Mouse (Mus musculus) neural tube, embryonic 15.5 days (tissue): ENCODE measurements around the gene Olfr394. TPM values are rescaled to one million over a fixed set of nuclear protein-coding genes. Genes with fewer than 3 reads are reported as not detected.
"Not testable (repeated sequence)": the region's sequence is repeated elsewhere in the genome, so short reads cannot be mapped to it uniquely, and the experiment has no call there.

Experiments used
- ATAC-seq: fragments of 200-750 bp; cut with Nextera tagmentation; 2 replicates; pipeline ENCODE4 v1.8.0; 2017; ENCODE audit warnings: mild to moderate bottlenecking, moderate TSS enrichment, moderate library complexity; ENCODE audit not compliant: low FRiP score
- H3K27ac ChIP-seq: fragments of 300-500 bp; sonication (generic); replicated peaks from 2 replicates; pipeline ENCODE4 v1.5.1; 2015; ENCODE audit warnings: mild to moderate bottlenecking, inconsistent platforms
- H3K27me3 ChIP-seq: fragments of 300-500 bp; sonication (generic); replicated peaks from 2 replicates; pipeline ENCODE4 v1.6.1; 2015; ENCODE audit warnings: inconsistent platforms
- H3K36me3 ChIP-seq: fragments of 300-500 bp; sonication (generic); 2 replicates; pipeline ENCODE4 v1.6.1; 2015; ENCODE audit warnings: inconsistent platforms
- H3K4me1 ChIP-seq: fragments of 300-500 bp; sonication (generic); 2 replicates; pipeline ENCODE4 v1.6.1; 2015; ENCODE audit warnings: inconsistent platforms
- H3K4me2 ChIP-seq: fragments of 300-500 bp; sonication (generic); 2 replicates; pipeline ENCODE4 v1.6.1; 2015; ENCODE audit warnings: inconsistent platforms, mild to moderate bottlenecking, moderate library complexity
- H3K4me3 ChIP-seq: fragments of 300-500 bp; sonication (generic); replicated peaks from 2 replicates; pipeline ENCODE4 v1.5.1; 2015; ENCODE audit warnings: mild to moderate bottlenecking, inconsistent platforms
- H3K9ac ChIP-seq: fragments of 300-500 bp; sonication (generic); replicated peaks from 2 replicates; pipeline ENCODE4 v1.6.1; 2015; ENCODE audit warnings: mild to moderate bottlenecking, inconsistent platforms
- H3K9me3 ChIP-seq: fragments of 300-500 bp; sonication (generic); replicated peaks from 2 replicates; pipeline ENCODE4 v1.6.1; 2016; ENCODE audit warnings: inconsistent platforms
- WGBS: fragments of 180-500 bp; shearing (Covaris S2); methylation state at CpG from one replicate; pipeline ENCODE4 v1.1.7; 2015; ENCODE audit warnings: mixed read lengths; 5-methylcytosine and 5-hydroxymethylcytosine counted together
- polyA plus RNA-seq: library from polyadenylated mRNA; unstranded; fragments of >200 nt; fragmentation: Nextera tagmentation; extraction: Ambion mirVana; gene quantifications from 2 replicates; pipeline ENCODE4 v1.2.1, GENCODE M21; 2015

The Olfr394 gene
- polyA plus RNA-seq = not detected in 2 replicates

DNA sequence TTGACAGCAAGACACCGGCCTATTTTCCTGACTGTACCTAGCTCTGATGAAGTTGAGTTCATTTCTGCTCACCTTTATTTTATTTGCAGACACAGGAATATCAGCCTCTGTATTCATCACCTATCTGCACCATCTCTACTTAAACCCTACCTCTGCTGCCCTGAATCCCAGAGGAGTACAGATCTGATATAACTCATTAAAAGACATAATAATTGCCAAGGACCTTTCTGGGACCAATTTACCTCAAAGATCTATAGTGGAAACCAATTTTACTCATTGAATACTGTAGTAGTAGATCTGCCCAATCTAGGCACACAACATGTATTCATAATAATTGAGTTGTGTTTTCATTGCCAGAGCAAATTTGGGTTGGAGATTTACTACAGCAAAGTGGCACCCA is at the start of gene Olfr394:
Olfr394 (minus strand) TSS at position 101 of the 400 bp plus-strand sequence.
- peaks cover 8% of the 10 kb centered on the region; the same call in 1 of the 2 replicates for H3K9me3 ChIP-seq
- H3K4me1 ChIP-seq = no peaks in the 10 kb centered on the region
- no peak within 1 kb of the TSS for H3K4me3 ChIP-seq
- H3K27me3 ChIP-seq = no peaks in the 10 kb centered on the region
- no peaks in the 10 kb centered on the region for H3K36me3 ChIP-seq
- WGBS = 95% methylated on average over 1 of the region's 1 CpGs
- ATAC-seq = no peak
- H3K9ac ChIP-seq = no peak within 1 kb of the TSS
- no peak within 1 kb of the TSS for H3K27ac ChIP-seq
- no peak within 1 kb of the TSS for H3K4me2 ChIP-seq

DNA sequence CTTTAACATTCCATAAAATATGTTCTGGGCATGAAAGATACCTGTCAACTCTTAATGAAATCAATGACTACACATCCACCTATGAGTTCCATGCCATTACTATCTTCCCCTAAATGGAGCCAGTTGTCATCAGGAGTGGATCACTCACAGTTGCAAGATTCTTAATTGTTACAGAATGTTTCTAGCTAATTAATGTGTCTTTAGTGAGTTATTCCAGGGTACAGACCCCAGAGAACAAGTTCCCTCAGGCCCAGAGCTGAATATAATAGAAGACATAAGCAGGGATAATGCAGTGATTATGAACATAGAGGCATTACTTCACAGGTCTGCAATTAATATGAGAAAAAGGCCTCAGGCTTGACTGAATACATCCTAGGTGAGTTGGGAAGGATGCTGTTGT is 45.8 kb upstream of the Olfr394 start, which contains the start of gene Olfr23:
Olfr23 (plus strand) TSS at position 301 of the 400 bp plus-strand sequence.
- no peak within 1 kb of the TSS for H3K27ac ChIP-seq
- H3K4me3 ChIP-seq = no peak within 1 kb of the TSS
- H3K36me3 ChIP-seq = no peaks in the 10 kb centered on the region
- no peaks in the 10 kb centered on the region for H3K4me1 ChIP-seq
- H3K9me3 ChIP-seq = 0 out of 2 replicates have a peak, but pooled peaks cover 6% of the 10 kb centered on the region
- no peak for ATAC-seq
- no peak within 1 kb of the TSS for H3K4me2 ChIP-seq
- H3K27me3 ChIP-seq = no peaks in the 10 kb centered on the region
- no peak within 1 kb of the TSS for H3K9ac ChIP-seq

DNA sequence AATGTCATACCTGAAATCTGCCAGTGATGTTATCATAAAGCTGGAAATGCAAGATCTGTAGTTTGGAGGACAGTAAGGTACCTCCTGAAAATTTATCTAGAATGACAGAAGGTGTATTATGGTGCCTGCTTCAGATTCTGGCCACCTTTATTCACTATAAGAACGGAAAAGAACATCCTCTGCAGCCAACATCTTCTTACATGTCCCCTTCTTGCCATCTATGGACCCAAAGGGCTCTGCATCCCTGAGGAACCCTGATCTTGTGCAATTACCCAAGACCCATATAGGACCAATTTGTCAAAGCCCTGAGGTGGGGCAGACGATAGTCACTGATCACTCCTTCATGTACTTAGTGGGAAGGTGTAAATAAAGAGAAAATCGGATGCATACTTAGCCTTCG is 18.6 kb upstream of the Olfr394 start, which contains the start of gene Olfr395:
Olfr395 (minus strand) TSS at position 101 of the 400 bp plus-strand sequence.
- not testable (repeated sequence) for H3K4me3 ChIP-seq, H3K9me3 ChIP-seq, H3K27me3 ChIP-seq, ATAC-seq, H3K27ac ChIP-seq, H3K36me3 ChIP-seq, H3K4me1 ChIP-seq, H3K4me2 ChIP-seq, H3K9ac ChIP-seq
- WGBS = 85% methylated on average over 4 of the region's 4 CpGs

DNA sequence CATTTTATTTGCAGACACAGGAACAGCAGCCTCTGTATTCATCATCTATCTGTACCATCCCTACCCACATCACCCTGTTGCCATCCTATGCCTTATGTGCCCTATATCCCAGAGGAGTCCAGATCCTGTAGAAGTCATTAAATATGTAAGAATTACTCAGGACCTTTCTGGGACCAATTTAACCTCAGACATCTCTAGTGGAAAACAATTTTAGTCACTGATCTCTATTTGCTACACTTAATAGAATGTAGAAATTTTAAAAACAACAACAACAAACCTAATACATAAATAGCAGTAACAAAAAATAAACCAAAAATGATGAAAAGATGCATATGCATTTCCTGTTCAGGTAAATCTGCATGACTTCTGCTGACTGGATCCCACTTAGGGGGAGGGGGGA is 39.2 kb downstream of the Olfr394 start, which contains the start of gene Olfr393:
Olfr393 (minus strand) TSS at position 101 of the 400 bp plus-strand sequence.
- Histone ChIP-seq H3K27me3 (no peaks in the 10 kb centered on the region), H3K4me1 (no peaks in the 10 kb centered on the region), H3K27ac (no peak within 1 kb of the TSS), H3K36me3 (no peaks in the 10 kb centered on the region), H3K4me2 (no peak within 1 kb of the TSS), H3K9ac (no peak within 1 kb of the TSS), H3K4me3 (no peak within 1 kb of the TSS), H3K9me3 (0 out of 2 replicates have a peak, but pooled peaks cover 6% of the 10 kb centered on the region)
- no peak for ATAC-seq

Other genes starting within 250 kb of the Olfr394 start
- gene Zfp735, start 202.0 kb downstream of the Olfr394 start, polyA plus RNA-seq = not detected in 2 replicates
- not detected in 2 replicates for gene Olfr389, start 110.1 kb downstream of the Olfr394 start, polyA plus RNA-seq
- gene Olfr390, start 107.8 kb downstream of the Olfr394 start, polyA plus RNA-seq = not detected in 2 replicates
- gene Olfr391-ps, start 87.7 kb downstream of the Olfr394 start, polyA plus RNA-seq = not detected in 2 replicates
- gene Olfr392, start 73.7 kb downstream of the Olfr394 start, polyA plus RNA-seq = not detected in 2 replicates
- gene Olfr393, start 39.3 kb downstream of the Olfr394 start, polyA plus RNA-seq = not detected in 2 replicates
- not detected in 2 replicates for gene Olfr395, start 18.5 kb upstream of the Olfr394 start, polyA plus RNA-seq
- not detected in 2 replicates for gene Olfr23, start 45.9 kb upstream of the Olfr394 start, polyA plus RNA-seq
- not detected in 2 replicates for gene Olfr397, start 70.0 kb upstream of the Olfr394 start, polyA plus RNA-seq
- not detected in 2 replicates for gene Olfr398, start 99.6 kb upstream of the Olfr394 start, polyA plus RNA-seq
- not detected in 2 replicates for gene Olfr139, start 165.8 kb upstream of the Olfr394 start, polyA plus RNA-seq
- not detected in 2 replicates for gene Olfr399, start 165.8 kb upstream of the Olfr394 start, polyA plus RNA-seq
- not detected in 2 replicates for gene Zfp616, start 179.2 kb upstream of the Olfr394 start, polyA plus RNA-seq
- gene Olfr401, start 222.9 kb upstream of the Olfr394 start, polyA plus RNA-seq = not detected in 2 replicates